Mouse (Mus musculus) liver, embryonic 14.5 days (tissue): Measurements from ENCODE around the gene Gm11146.

ENCODE experiments used
- CTCF ChIP-seq: IDR thresholded peaks from 2 replicates; pipeline ENCODE4 v1.5.1; 2016; ENCODE audit warnings: antibody characterized with exemption, low read depth, control low read depth
- EP300 ChIP-seq: IDR thresholded peaks from 2 replicates; pipeline ENCODE4 v1.6.1; 2016; ENCODE audit warnings: antibody characterized with exemption, low read depth

- TF ChIP-seq CTCF: no peak
- TF ChIP-seq EP300: no peak
Measured at GRCm38 (mm10) chr16:77601994-77602393, at the start of gene Gm11146.
